ENCODE assay signal across 13 mouse cellular contexts in genomic region chr4:141312513-141313131, GRCm38 (mm10). TPM values are rescaled to one million over a fixed set of nuclear protein-coding genes. Genes with fewer than 3 reads are reported as not detected.
A peak's percentile ranks its signal among the peaks of the same experiment; 100 is the strongest.
DNase-seq lines count a peak whose midpoint lies in the region; ATAC-seq and TF ChIP-seq lines count a peak whose summit lies in the region.
"Had no signal": no experiment of that assay in that cellular context is flagged by ENCODE, and none has a peak within 500 bp of the region (broad histone marks: within the 10 kb centered on the region; RNA-seq: fewer than 3 reads in every experiment).

No protein-coding gene starts in this region.

- ATAC-seq in heart, embryonic 14.5 days (ENCODE audit: insufficient number of reproducible peaks, insufficient read depth, low FRiP score, low read depth), result no peak
- peak; percentile 19; the same call in 1 of the 2 replicates for ATAC-seq in liver, embryonic 15.5 days (ENCODE audit: insufficient read depth)
- ATAC-seq in monocyte, adult 5-6 weeks (replicated peaks; ENCODE audit: insufficient number of reproducible peaks, low FRiP score, low TSS enrichment, poor library complexity, severe bottlenecking), result no peak

- in situ Hi-C loops in ES-E14 (cut with MboI; ENCODE audit: low sequenced_read_pairs in 2 of 2, unreplicated experiment in 2 of 2), result no loop called here

- H3K4me1 ChIP-seq in heart, embryonic 14.5 days (ENCODE audit: control insufficient read depth in 2 of 2, insufficient read depth in 2 of 2, low read length in 2 of 2), result peaks cover 55 to 61% of the 10 kb centered on the region in 2 experiments
- H3K4me1 ChIP-seq in ES-E14 (ENCODE audit: control insufficient read depth in 2 of 2, insufficient read depth in 2 of 2, low read length in 2 of 2, poor library complexity in 1 of 2), result peaks cover 5 to 57% of the 10 kb centered on the region in 2 experiments
- peaks cover 45% of the 10 kb centered on the region for H3K4me1 ChIP-seq in liver, embryonic 15.5 days (replicated peaks)

- H3K36me3 ChIP-seq in heart, embryonic 14.5 days (ENCODE audit: control insufficient read depth, insufficient read depth, low read length), result peaks cover 16% of the 10 kb centered on the region
- H3K36me3 ChIP-seq in ES-E14 (ENCODE audit: control insufficient read depth, insufficient read depth, low read length, poor library complexity, severe bottlenecking), result peaks cover 93% of the 10 kb centered on the region
- H3K36me3 ChIP-seq in liver, embryonic 15.5 days (replicated peaks), result no peaks in the 10 kb centered on the region
- H3K36me3 ChIP-seq: neural tube, embryonic 15.5 days had no signal

- no peaks in the 10 kb centered on the region for H3K27me3 ChIP-seq in heart, embryonic 14.5 days (ENCODE audit: control insufficient read depth, insufficient read depth, low read length)
- H3K27me3 ChIP-seq in liver, embryonic 15.5 days, result no peaks in the 10 kb centered on the region
- H3K27me3 ChIP-seq: neural tube, embryonic 15.5 days had no signal

- WGBS in heart, embryonic 14.5 days, result 44% methylated on average over 17 of the region's 17 CpGs
- 24% methylated on average over 17 of the region's 17 CpGs for WGBS in liver, embryonic 15.5 days (ENCODE audit: insufficient replicate concordance)

- H3K9me3 ChIP-seq in heart, embryonic 14.5 days (ENCODE audit: control insufficient read depth, low read length), result no peaks in the 10 kb centered on the region
- no peaks in the 10 kb centered on the region for H3K9me3 ChIP-seq in ES-E14 (ENCODE audit: control insufficient read depth, insufficient read depth, low read depth, low read length)
- H3K9me3 ChIP-seq in liver, embryonic 15.5 days (replicated peaks), result no peaks in the 10 kb centered on the region
- H3K9me3 ChIP-seq: neural tube, embryonic 15.5 days had no signal

- no peak overlapping the region for H3K9ac ChIP-seq in heart, embryonic 14.5 days (ENCODE audit: low read length)
- H3K9ac ChIP-seq in ES-E14 (ENCODE audit: insufficient read depth, low read depth, low read length, poor library complexity, severe bottlenecking), result 0 out of 2 replicates have a peak overlapping the region, but pooled peaks have one; percentile 4
- H3K9ac ChIP-seq in liver, embryonic 15.5 days, result no peak overlapping the region
- H3K9ac ChIP-seq: forebrain, postnatal 0 days; neural tube, embryonic 15.5 days had no signal

- no peak overlapping the region for H3K4me3 ChIP-seq in heart, embryonic 14.5 days (ENCODE audit: control insufficient read depth in 1 of 2, insufficient read depth in 1 of 2, low read depth in 1 of 2, low read length in 2 of 2)
- peak overlapping the region in 1 of 2 experiments; percentile 10; a peak in 1 of 4 replicates for H3K4me3 ChIP-seq in ES-E14 (ENCODE audit: insufficient read depth in 1 of 2, low read depth in 1 of 2, low read length in 2 of 2, poor library complexity in 1 of 2, severe bottlenecking in 1 of 2)
- H3K4me3 ChIP-seq in liver, embryonic 15.5 days (replicated peaks), result no peak overlapping the region
- H3K4me3 ChIP-seq: layer of hippocampus, adult 2 months; neural tube, embryonic 15.5 days had no signal

- DNase-seq in heart, postnatal 4 days, result no peak
- no peak for DNase-seq in ES-E14 (ENCODE audit: low read depth, low spot score)
- DNase-seq in kidney, adult 9 months, result peak; percentile 75
- no peak for DNase-seq in layer of hippocampus, postnatal 14 days (ENCODE audit: low spot score in 2 of 2)
- DNase-seq in adrenal gland, adult 8-10 months, result no peak
- DNase-seq: embryo, embryonic 11 days; forebrain, postnatal 0 days had no signal

- no peak overlapping the region for H3K4me2 ChIP-seq in heart, embryonic 14.5 days (ENCODE audit: low read length)
- H3K4me2 ChIP-seq in liver, embryonic 15.5 days, result no peak overlapping the region
- H3K4me2 ChIP-seq: neural tube, embryonic 15.5 days had no signal

- H3K27ac ChIP-seq in heart, embryonic 14.5 days (replicated peaks in 1 of 2; ENCODE audit: control insufficient read depth in 1 of 2, insufficient read depth in 1 of 2, low read depth in 2 of 2, low read length in 2 of 2), result peak overlapping the region; percentile 15 to 95; a peak in 2 of 4 replicates
- no peak overlapping the region; the same call in 1 of the 2 replicates for H3K27ac ChIP-seq in ES-E14 (ENCODE audit: insufficient read depth, low read depth, low read length, poor library complexity, severe bottlenecking)
- no peak overlapping the region for H3K27ac ChIP-seq in liver, embryonic 15.5 days (replicated peaks)
- H3K27ac ChIP-seq: layer of hippocampus, adult 2 months; neural tube, embryonic 15.5 days had no signal

TF ChIP-seq in ES-E14, 5 proteins besides CTCF, POLR2A, EP300 and RAD21:
- no peak for TF ChIP-seq ZNF384 (IDR thresholded peaks at IDR 0.05; ENCODE audit: low read depth, low read length)
- no peak for TF ChIP-seq HCFC1 (IDR thresholded peaks at IDR 0.05; ENCODE audit: borderline replicate concordance, insufficient read depth, low read length)
- TF ChIP-seq CHD2 (IDR thresholded peaks at IDR 0.05; ENCODE audit: low read depth, low read length), result no peak
- TF ChIP-seq MAFK (IDR thresholded peaks at IDR 0.05; ENCODE audit: insufficient read depth, low read depth, low read length), result no peak
- no peak for TF ChIP-seq ZC3H11A (IDR thresholded peaks at IDR 0.05; ENCODE audit: borderline replicate concordance, low read depth, low read length)

RNA-seq across cellular contexts. Expression of gene Epha2, which starts 11.6 kb away (rescaled TPM):
- polyA plus RNA-seq in heart, embryonic 14.5 days (2014; fragmentation: Nextera tagmentation; extraction: Ambion mirVana), result 1.9 TPM in 2 replicates
- 10 to 100 TPM; 10.1 to 10.9 TPM for total RNA-seq in heart, postnatal 4 days (2021)
- 256 and 507 TPM in 2 replicates for total RNA-seq in ES-E14 (2012; rRNA removed)
- 0.75 and 0.79 TPM in 2 replicates for polyA plus RNA-seq in liver, embryonic 15.5 days (2015; fragmentation: Nextera tagmentation; extraction: Ambion mirVana)
- not detected in 3 replicates for total RNA-seq in monocyte, adult 5-6 weeks (2017)
- 1 to 10 TPM; 1.8 to 2.0 TPM for total RNA-seq in layer of hippocampus, postnatal 14 days (2021)
- 10 to 100 TPM; 11.4 to 21.1 (median 16.2) TPM for total RNA-seq in adrenal gland, adult 8-10 months (2022)

RNA-seq across cellular contexts. Expression of gene Fam131c, which starts 55.4 kb away (rescaled TPM):
- polyA plus RNA-seq in heart, embryonic 14.5 days (2014; fragmentation: Nextera tagmentation; extraction: Ambion mirVana), result 0.88 and 0.92 TPM in 2 replicates
- under 1 TPM; 0.43 to 0.62 TPM for total RNA-seq in heart, postnatal 4 days (2021)
- 2.3 and 2.5 TPM in 2 replicates for total RNA-seq in ES-E14 (2012; rRNA removed)
- 0.08 TPM in 1 of 2 replicates, not detected in the other for polyA plus RNA-seq in liver, embryonic 15.5 days (2015; fragmentation: Nextera tagmentation; extraction: Ambion mirVana)
- not detected in 3 replicates for total RNA-seq in monocyte, adult 5-6 weeks (2017)
- 1 to 10 TPM; 5.0 to 6.6 TPM for total RNA-seq in layer of hippocampus, postnatal 14 days (2021)
- 1 to 10 TPM; 1.2 to 5.7 (median 2.8) TPM for total RNA-seq in adrenal gland, adult 8-10 months (2022)
- total RNA-seq: megakaryocyte-erythroid progenitor cell, adult 5-6 weeks had no signal

Comparison
In these comparisons a context has a peak if more than half of its experiments do, and no peak if none do; other contexts are left out.
1. H3K27ac ChIP-seq: peak in heart, embryonic 14.5 days (2 of 2); none in ES-E14 (single experiment) and liver, embryonic 15.5 days (single experiment).
2. RNA of gene Epha2, which starts 11.6 kb away (total RNA-seq): 256 to 507 TPM in ES-E14; 11.4 to 21.1 TPM in adrenal gland, adult 8-10 months, 10.1 to 10.9 TPM in heart, postnatal 4 days, 1.8 to 2.0 TPM in layer of hippocampus, postnatal 14 days and not detected in monocyte, adult 5-6 weeks; every median in the first group is over 10 times any median in the second.